Mouse (Mus musculus) G1E (cell line): ENCODE measurements around the gene Cxcl1. TPM values are rescaled to one million over a fixed set of nuclear protein-coding genes. Genes with fewer than 3 reads are reported as not detected.

Experiments used
- ATAC-seq: 2 replicates; pipeline ENCODE4 v1.8.0; 2016; ENCODE audit warnings: mild to moderate bottlenecking; ENCODE audit not compliant: insufficient number of reproducible peaks, poor library complexity, low FRiP score, severe bottlenecking; ENCODE audit errors: extremely low read depth
- DNase-seq: peaks from one replicate; pipeline ENCODE4 v3.0.0; 2012; ENCODE audit warnings: low spot score
- H3K27me3 ChIP-seq: 2 replicates; pipeline ENCODE4 v1.6.1; 2012; ENCODE audit warnings: mild to moderate bottlenecking, low read length, inconsistent platforms; ENCODE audit not compliant: insufficient read depth
- H3K36me3 ChIP-seq: replicated peaks from 2 replicates; pipeline ENCODE3; 2012; ENCODE audit warnings: mild to moderate bottlenecking, inconsistent platforms
- H3K4me1 ChIP-seq: 2 replicates; pipeline ENCODE4 v1.6.1; 2012; ENCODE audit warnings: low read depth, low read length, inconsistent platforms, mixed read lengths; ENCODE audit not compliant: insufficient read depth
- H3K4me3 ChIP-seq: 2 replicates; pipeline ENCODE4 v1.5.1; 2012; ENCODE audit warnings: low read depth, mild to moderate bottlenecking, inconsistent platforms, low read length, moderate library complexity, mixed read lengths
- H3K9me3 ChIP-seq: replicated peaks from 2 replicates; pipeline ENCODE4 v1.6.1; 2012; ENCODE audit warnings: inconsistent platforms
- CTCF ChIP-seq: IDR thresholded peaks from 2 replicates; pipeline ENCODE4 v1.5.1; 2012; ENCODE audit warnings: low read depth, low read length, inconsistent platforms, mixed read lengths
- GATA1 ChIP-seq: IDR thresholded peaks from 2 replicates; pipeline ENCODE4 v1.6.1; 2012; ENCODE audit warnings: borderline replicate concordance, low read length, inconsistent platforms, mixed read lengths
- GATA2 ChIP-seq: IDR thresholded peaks from 2 replicates; pipeline ENCODE4 v1.6.1; 2012; ENCODE audit warnings: low read depth, low read length, inconsistent platforms, borderline replicate concordance
- POLR2AphosphoS5 ChIP-seq: IDR thresholded peaks from 2 replicates; pipeline ENCODE4 v1.6.1; 2012; ENCODE audit warnings: low read depth, low read length, inconsistent platforms; ENCODE audit not compliant: insufficient replicate concordance
- TAL1 ChIP-seq: conservative IDR thresholded peaks from 2 replicates; pipeline ENCODE4 v1.6.1; 2012; ENCODE audit warnings: low read depth, low read length, inconsistent platforms, mixed read lengths
- polyA plus RNA-seq: library from polyadenylated mRNA; stranded (reverse); fragments of >175 nt; gene quantifications from 2 replicates; pipeline ENCODE4 v1.2.3, GENCODE M21; 2012
- total RNA-seq, 2 experiments: library from RNA; stranded (forward) in 1 of 2; stranded (reverse) in 1 of 2; fragments of 200-1000 nt in 1 of 2; fragments of >200 nt in 1 of 2; fragmentation: Nextera tagmentation in 1 of 2; gene quantifications; 2 replicates each; pipeline ENCODE4 v1.2.3; 2014 to 2017

The Cxcl1 gene
- total and polyA plus RNA-seq, 3 experiments = 0.82 TPM; not detected in 2

GRCm38 (mm10) chr5:90858429-90858828 lies 32.6 kb upstream of the Cxcl1 start:
- H3K4me3 ChIP-seq = no peak overlapping the region
- no peaks in the 10 kb centered on the region for H3K27me3 ChIP-seq
- H3K36me3 ChIP-seq = no peaks in the 10 kb centered on the region
- H3K9me3 ChIP-seq = no peaks in the 10 kb centered on the region
- no peaks in the 10 kb centered on the region for H3K4me1 ChIP-seq
- TF ChIP-seq GATA2 (no peak), CTCF (no peak), POLR2AphosphoS5 (no peak), GATA1 (no peak), TAL1 (no peak)
- DNase-seq (no peak), ATAC-seq (no peak)

GRCm38 (mm10) chr5:90859031-90859430 lies 32.0 kb upstream of the Cxcl1 start:
- no peaks in the 10 kb centered on the region for H3K27me3 ChIP-seq
- no peaks in the 10 kb centered on the region for H3K4me1 ChIP-seq
- H3K4me3 ChIP-seq = no peak overlapping the region
- no peak for TF ChIP-seq TAL1
- DNase-seq (no peak), ATAC-seq (no peak)
- no peaks in the 10 kb centered on the region for H3K9me3 ChIP-seq
- no peaks in the 10 kb centered on the region for H3K36me3 ChIP-seq

GRCm38 (mm10) chr5:90861876-90862375 lies 29.1 kb upstream of the Cxcl1 start:
- no peak for ATAC-seq
- TF ChIP-seq GATA1 (no peak), POLR2AphosphoS5 (no peak), GATA2 (no peak), CTCF (no peak), TAL1 (no peak)

GRCm38 (mm10) chr5:90866770-90867169 lies 24.3 kb upstream of the Cxcl1 start:
- no peaks in the 10 kb centered on the region for H3K9me3 ChIP-seq
- H3K4me1 ChIP-seq = no peaks in the 10 kb centered on the region; the same call in 1 of the 2 replicates
- no peak for TF ChIP-seq GATA1
- no peak for TF ChIP-seq GATA2
- no peak for TF ChIP-seq TAL1
- TF ChIP-seq CTCF = no peak
- TF ChIP-seq POLR2AphosphoS5 = no peak
- no peak overlapping the region for H3K4me3 ChIP-seq
- peaks cover 2% of the 10 kb centered on the region; the same call in 1 of the 2 replicates for H3K27me3 ChIP-seq
- no peak for ATAC-seq
- no peak for DNase-seq
- no peaks in the 10 kb centered on the region for H3K36me3 ChIP-seq

More at GRCm38 (mm10) chr5:90861876-90862375, 29.1 kb upstream of the Cxcl1 start:
- Histone ChIP-seq H3K27me3 (no peaks in the 10 kb centered on the region), H3K4me1 (no peaks in the 10 kb centered on the region), H3K4me3 (no peak overlapping the region), H3K36me3 (no peaks in the 10 kb centered on the region), H3K9me3 (no peaks in the 10 kb centered on the region)
- no peak for DNase-seq

GRCm38 (mm10) chr5:90872377-90872776 lies 18.7 kb upstream of the Cxcl1 start:
- H3K36me3 ChIP-seq = no peaks in the 10 kb centered on the region
- no peaks in the 10 kb centered on the region for H3K9me3 ChIP-seq

GRCm38 (mm10) chr5:90876045-90876444 lies 15.0 kb upstream of the Cxcl1 start:
- no peak for ATAC-seq
- H3K4me3 ChIP-seq = no peak overlapping the region
- no peaks in the 10 kb centered on the region for H3K36me3 ChIP-seq
- H3K9me3 ChIP-seq = no peaks in the 10 kb centered on the region
- no peak for DNase-seq
- H3K4me1 ChIP-seq = no peaks in the 10 kb centered on the region
- TF ChIP-seq TAL1 (no peak), POLR2AphosphoS5 (no peak), GATA1 (no peak), CTCF (no peak), GATA2 (no peak)
- no peaks in the 10 kb centered on the region for H3K27me3 ChIP-seq

More at GRCm38 (mm10) chr5:90872377-90872776, 18.7 kb upstream of the Cxcl1 start:
- DNase-seq (no peak), ATAC-seq (no peak)
- H3K4me3 ChIP-seq = no peak overlapping the region
- no peak for TF ChIP-seq GATA1
- no peak for TF ChIP-seq GATA2
- no peak for TF ChIP-seq POLR2AphosphoS5
- TF ChIP-seq TAL1 = no peak
- TF ChIP-seq CTCF = no peak
- H3K27me3 ChIP-seq = peaks cover 2% of the 10 kb centered on the region; the same call in 1 of the 2 replicates
- H3K4me1 ChIP-seq = no peaks in the 10 kb centered on the region; the same call in 1 of the 2 replicates

GRCm38 (mm10) chr5:90876471-90877172 lies 14.4 kb upstream of the Cxcl1 start:
- no peaks in the 10 kb centered on the region for H3K4me1 ChIP-seq
- H3K36me3 ChIP-seq = no peaks in the 10 kb centered on the region
- no peaks in the 10 kb centered on the region for H3K27me3 ChIP-seq
- TF ChIP-seq TAL1 (no peak), CTCF (no peak), GATA1 (no peak), POLR2AphosphoS5 (no peak), GATA2 (no peak)
- no peaks in the 10 kb centered on the region for H3K9me3 ChIP-seq
- ATAC-seq = no peak
- DNase-seq = no peak
- no peak overlapping the region for H3K4me3 ChIP-seq
